Mouse (Mus musculus): ENCODE measurements around the gene Fbxw28.
"Not testable (repeated sequence)": the region's sequence is repeated elsewhere in the genome, so short reads cannot be mapped to it uniquely, and the experiment has no call there.

Gene Fbxw28

GRCm38 (mm10) chr9:109339559-109339958 is at the start of gene Fbxw28:
Gene Fbxw28 (minus strand): TSS chr9:109339659.
- DNase-seq, result not testable (repeated sequence)

- DNase-seq, result not testable (repeated sequence)
Observed at GRCm38 (mm10) chr9:109287576-109287975, 51.9 kb downstream of the Fbxw28 start, which contains the start of gene Fbxw14. Gene Fbxw14 (minus strand): TSS chr9:109287676.
